Mouse (Mus musculus): ENCODE results near the gene Asic2.

DNA sequence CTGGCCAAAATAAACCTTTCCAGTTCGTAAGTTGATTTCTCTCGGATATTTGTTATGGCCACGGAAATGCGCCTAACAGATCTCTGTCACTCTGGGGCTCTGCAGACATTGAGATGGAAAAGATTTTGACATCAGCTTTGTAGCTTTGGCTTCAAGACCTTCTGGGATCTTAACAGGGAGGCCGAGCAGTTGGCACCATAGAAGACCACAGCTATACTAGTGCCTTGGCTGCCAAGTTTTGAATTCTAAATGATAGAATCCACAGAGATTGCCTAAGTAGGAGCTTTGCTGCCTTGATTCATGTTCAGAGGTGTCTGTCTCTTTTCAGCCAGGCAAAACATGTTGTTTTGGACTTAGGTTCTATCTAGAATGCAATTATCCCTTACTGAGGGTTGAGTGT is 217.4 kb downstream of the Asic2 start:
- no peak for TF ChIP-seq CTCF (IDR thresholded peaks at IDR 0.05; ENCODE audit: low read depth)
- TF ChIP-seq EP300 (IDR thresholded peaks at IDR 0.05; ENCODE audit: low read depth): no peak
